13 mouse cellular contexts compared by ENCODE assay signal in the genomic region with DNA sequence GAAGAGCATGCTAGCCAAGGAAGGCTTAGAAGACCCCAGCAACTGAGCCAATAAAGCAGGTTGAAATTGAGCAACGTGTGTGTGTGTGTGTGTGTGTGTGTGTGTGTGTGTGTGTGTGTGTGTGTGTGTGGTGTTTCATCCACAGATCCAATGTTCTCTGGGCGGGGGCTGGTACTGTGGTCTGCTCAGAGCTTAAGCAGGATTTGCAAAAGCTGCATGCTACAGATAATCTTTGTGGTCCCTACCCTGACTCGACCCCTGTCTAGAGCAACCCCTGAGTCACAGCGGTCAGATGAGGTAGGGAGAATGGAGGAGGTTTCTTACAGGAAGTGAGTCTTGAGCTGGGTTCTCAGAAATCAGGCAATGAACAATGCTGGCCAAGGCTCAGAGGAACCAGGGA.
DNase-seq lines count a peak whose midpoint lies in the region.
"Had no signal": no experiment of that assay in that cellular context is flagged by ENCODE, and none has a peak within 500 bp of the region (broad histone marks: within the 10 kb centered on the region; RNA-seq: fewer than 3 reads in every experiment).

No protein-coding gene starts in this region.

- DNase-seq in heart, adult 11 months, result peak; percentile 61
- DNase-seq in heart, adult 8-10 months (ENCODE audit: low spot score), result no peak
- peak; percentile 7 for DNase-seq in 3T3-L1 (ENCODE audit: low read depth, low spot score)
- DNase-seq in retina, postnatal 7 days (ENCODE audit: low read depth, low spot score), result peak; percentile 11
- no peak for DNase-seq in adrenal gland, adult 2 months
- DNase-seq: adrenal gland, postnatal 10 days; adrenal gland, postnatal 25 days; B cell, adult 2 months; cerebellum, adult 11-12 months; cerebellum, adult 2 months; cerebellum, adult 9-10 months; cerebellum, postnatal 10 days; cerebellum, postnatal 25 days had no signal

Comparison
In these comparisons a context has a peak if more than half of its experiments do, and no peak if none do; other contexts are left out.
1. DNase-seq: peak in heart, adult 11 months (single experiment), 3T3-L1 (single experiment) and retina, postnatal 7 days (single experiment); none in heart, adult 8-10 months (single experiment) and adrenal gland, adult 2 months (single experiment).